Mouse (Mus musculus) stomach, postnatal 0 days (tissue): Measurements from ENCODE around the gene Abca9. TPM values are rescaled to one million over a fixed set of nuclear protein-coding genes. Genes with fewer than 3 reads are reported as not detected.

Experiments used
- ATAC-seq: fragments of 200-750 bp; cut with Nextera tagmentation; 2 replicates; pipeline ENCODE4 v1.8.0; 2017; ENCODE audit not compliant: low FRiP score, low TSS enrichment
- DNase-seq: peaks from one replicate; pipeline ENCODE4 v3.0.0-alpha.2; 2016; ENCODE audit warnings: low spot score
- H3K27ac ChIP-seq: fragments of 300-500 bp; sonication (generic); replicated peaks from 2 replicates; pipeline ENCODE4 v1.5.1; 2014; ENCODE audit warnings: mild to moderate bottlenecking, control low read depth
- H3K27me3 ChIP-seq: fragments of 300-500 bp; sonication (generic); 2 replicates; pipeline ENCODE4 v1.6.1; 2014; ENCODE audit warnings: low read length; ENCODE audit not compliant: control insufficient read depth, insufficient read depth
- H3K36me3 ChIP-seq: fragments of 300-500 bp; sonication (generic); 2 replicates; pipeline ENCODE4 v1.6.1; 2014; ENCODE audit warnings: low read length, mixed read lengths; ENCODE audit not compliant: control insufficient read depth, insufficient read depth
- H3K4me1 ChIP-seq: fragments of 300-500 bp; sonication (generic); replicated peaks from 2 replicates; pipeline ENCODE4 v1.6.1; 2014; ENCODE audit warnings: antibody characterized with exemption; ENCODE audit not compliant: control insufficient read depth, insufficient read depth
- H3K4me2 ChIP-seq: fragments of 300-500 bp; sonication (generic); replicated peaks from 2 replicates; pipeline ENCODE4 v1.6.1; 2014; ENCODE audit warnings: low read depth, mild to moderate bottlenecking, control low read depth, moderate library complexity
- H3K4me3 ChIP-seq: fragments of 300-500 bp; sonication (generic); 2 replicates; pipeline ENCODE4 v1.5.1; 2014; ENCODE audit warnings: low read depth, low read length, control low read depth
- H3K9ac ChIP-seq: fragments of 300-500 bp; sonication (generic); 2 replicates; pipeline ENCODE4 v1.6.1; 2014; ENCODE audit warnings: mild to moderate bottlenecking, low read length, control low read depth, mixed read lengths
- H3K9me3 ChIP-seq: fragments of 300-500 bp; sonication (generic); 2 replicates; pipeline ENCODE4 v1.6.1; 2016; ENCODE audit warnings: low read length; ENCODE audit not compliant: control insufficient read depth
- CTCF ChIP-seq: IDR thresholded peaks from 2 replicates; pipeline ENCODE4 v1.5.1; 2016; ENCODE audit warnings: antibody characterized with exemption, low read depth, mild to moderate bottlenecking, moderate library complexity
- EP300 ChIP-seq: optimal IDR thresholded peaks from 2 replicates; pipeline ENCODE3; 2016; ENCODE audit warnings: antibody characterized with exemption
- WGBS: fragments of 180-500 bp; shearing (Covaris S2); extraction: QIAGEN DNeasy Blood & Tissue Kit; methylation state at CpG from one replicate; pipeline ENCODE4 v1.1.7; 2014; 5-methylcytosine and 5-hydroxymethylcytosine counted together
- polyA plus RNA-seq: library from polyadenylated mRNA; unstranded; fragments of >200 nt; fragmentation: Nextera tagmentation; extraction: Ambion mirVana; gene quantifications from 2 replicates; pipeline ENCODE4 v1.2.1, GENCODE M21; 2015

Abca9 gene
- polyA plus RNA-seq, 1 experiment from 2014 or later = 1.0 TPM

DNA sequence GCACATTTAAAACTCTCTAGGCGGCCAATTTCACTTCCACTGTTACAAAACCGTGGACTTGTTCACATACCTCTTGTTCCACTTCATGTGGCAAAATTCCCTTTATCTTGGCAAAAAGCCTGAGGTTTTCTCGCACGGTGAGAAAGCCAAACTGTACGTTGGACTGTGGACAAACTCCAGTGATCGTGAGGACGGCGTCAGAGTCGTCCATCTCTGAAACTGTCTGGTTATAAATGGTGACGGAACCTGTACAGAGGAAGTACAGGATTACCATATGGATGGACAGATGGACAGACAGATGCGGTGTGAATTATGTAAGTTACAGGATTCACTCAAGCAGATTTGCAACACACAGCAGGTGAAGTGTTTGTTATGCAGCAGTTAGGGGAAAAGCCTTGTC is 22.6 kb downstream of the Abca9 start:
- WGBS = 73% methylated on average over 11 of the region's 11 CpGs
- H3K27me3 ChIP-seq = no peaks in the 10 kb centered on the region
- no peak for DNase-seq
- H3K4me2 ChIP-seq = no peak overlapping the region
- no peak overlapping the region for H3K27ac ChIP-seq
- H3K4me3 ChIP-seq = no peak overlapping the region
- no peaks in the 10 kb centered on the region for H3K4me1 ChIP-seq
- ATAC-seq = no peak
- TF ChIP-seq EP300 = no peak
- no peak for TF ChIP-seq CTCF
- H3K36me3 ChIP-seq = no peaks in the 10 kb centered on the region
- no peak overlapping the region for H3K9ac ChIP-seq
- no peaks in the 10 kb centered on the region for H3K9me3 ChIP-seq

DNA sequence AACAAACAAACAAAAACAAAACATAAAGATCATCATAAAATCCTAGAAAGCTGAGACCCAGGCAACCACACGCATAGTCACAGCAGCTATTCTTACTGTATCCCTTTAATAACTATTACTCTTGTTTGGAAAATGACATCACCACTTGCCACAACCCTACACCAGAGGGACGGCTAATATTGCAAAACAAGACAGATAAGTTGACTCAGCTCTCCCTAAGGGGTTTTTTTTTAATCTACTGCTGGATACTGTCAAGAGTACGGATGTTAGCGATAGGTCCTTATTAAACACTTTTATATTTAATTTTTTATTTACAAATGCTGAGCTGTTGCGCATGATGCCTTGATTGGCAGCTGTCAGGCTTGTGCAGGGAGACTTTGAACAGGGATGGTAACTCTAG is 37.2 kb downstream of the Abca9 start:
- no peak for TF ChIP-seq CTCF
- TF ChIP-seq EP300 = no peak
- H3K27ac ChIP-seq = no peak overlapping the region
- H3K4me1 ChIP-seq = no peaks in the 10 kb centered on the region
- no peak overlapping the region for H3K4me2 ChIP-seq
- DNase-seq (no peak), ATAC-seq (peak; percentile 54; the same call in 1 of the 2 replicates)
- H3K9me3 ChIP-seq = no peaks in the 10 kb centered on the region
- no peak overlapping the region for H3K9ac ChIP-seq
- no peaks in the 10 kb centered on the region for H3K36me3 ChIP-seq
- no peak overlapping the region for H3K4me3 ChIP-seq
- no peaks in the 10 kb centered on the region for H3K27me3 ChIP-seq
- WGBS = 68% methylated on average over 5 of the region's 5 CpGs

DNA sequence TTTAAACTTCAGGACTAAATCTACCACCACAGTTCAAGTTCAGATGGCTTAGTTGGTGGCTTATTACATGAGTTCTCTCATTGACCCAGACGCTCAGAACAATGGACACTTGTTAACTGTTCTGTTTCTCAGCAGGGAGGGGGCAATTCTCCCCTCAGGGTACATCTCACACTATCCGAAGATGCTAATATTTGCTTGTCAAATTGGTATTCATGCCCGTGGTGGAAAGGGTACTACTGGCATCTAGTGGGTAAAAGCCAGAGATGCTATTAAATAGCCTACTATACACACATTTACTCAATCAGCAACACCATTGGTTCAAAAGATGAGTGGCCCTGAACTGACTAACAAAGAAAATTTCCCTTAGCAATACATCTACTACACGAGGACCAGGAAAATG is 56.9 kb downstream of the Abca9 start:
- Histone ChIP-seq H3K9me3 (no peaks in the 10 kb centered on the region), H3K9ac (no peak overlapping the region), H3K36me3 (no peaks in the 10 kb centered on the region), H3K4me1 (no peaks in the 10 kb centered on the region), H3K4me3 (no peak overlapping the region), H3K4me2 (no peak overlapping the region), H3K27me3 (no peaks in the 10 kb centered on the region), H3K27ac (no peak overlapping the region)
- ATAC-seq (no peak), DNase-seq (no peak)
- peak; percentile 67 for TF ChIP-seq CTCF
- TF ChIP-seq EP300 = no peak
- WGBS = 47% methylated on average over 4 of the region's 4 CpGs

DNA sequence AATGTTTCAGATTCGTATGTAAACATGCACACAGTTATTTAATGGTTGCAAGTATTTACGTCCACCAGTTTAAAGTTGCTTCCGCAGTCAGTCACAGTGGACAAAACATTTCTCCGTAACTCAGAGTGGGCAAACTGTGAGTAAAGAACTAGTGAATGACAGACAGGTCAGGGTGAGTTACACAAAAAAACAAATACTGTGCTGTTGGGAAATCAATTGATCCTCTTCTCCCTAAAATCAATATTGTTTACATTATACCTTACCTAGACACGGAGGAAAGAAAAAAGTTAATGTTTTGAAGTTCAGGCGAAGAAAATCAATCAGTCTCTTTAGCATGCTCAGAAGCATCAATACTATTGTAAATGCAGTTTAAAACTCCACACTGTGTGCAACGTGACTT is 66.6 kb downstream of the Abca9 start:
- Histone ChIP-seq H3K27ac (no peak overlapping the region), H3K4me1 (no peaks in the 10 kb centered on the region), H3K9ac (no peak overlapping the region), H3K36me3 (no peaks in the 10 kb centered on the region), H3K4me3 (no peak overlapping the region), H3K9me3 (no peaks in the 10 kb centered on the region), H3K27me3 (no peaks in the 10 kb centered on the region), H3K4me2 (no peak overlapping the region)
- DNase-seq (no peak), ATAC-seq (no peak)
- TF ChIP-seq CTCF = no peak
- TF ChIP-seq EP300 = no peak
- WGBS = 54% methylated on average over 7 of the region's 7 CpGs

DNA sequence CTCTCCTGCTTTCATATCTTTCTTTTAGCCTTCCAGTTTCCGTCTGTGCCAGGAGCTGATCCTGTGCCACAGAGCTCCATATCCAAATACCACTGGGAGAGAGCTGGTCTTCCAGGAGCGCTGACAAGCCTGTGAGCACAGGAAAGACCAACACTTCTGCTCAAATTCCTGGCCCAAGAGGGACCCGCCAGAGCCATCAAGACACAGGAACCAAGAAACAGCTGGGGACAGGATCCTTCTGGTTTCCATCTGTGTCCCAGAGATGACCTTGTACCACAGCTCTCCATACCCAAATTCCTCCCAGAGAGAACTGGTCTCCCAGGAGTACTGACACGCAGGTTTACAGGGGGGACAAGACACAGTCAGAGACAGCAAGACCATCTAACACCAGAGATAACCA is 69.1 kb downstream of the Abca9 start:
- DNase-seq (no peak), ATAC-seq (no peak)
- no peaks in the 10 kb centered on the region for H3K36me3 ChIP-seq
- H3K27ac ChIP-seq = no peak overlapping the region
- no peaks in the 10 kb centered on the region for H3K27me3 ChIP-seq
- no peak overlapping the region for H3K4me3 ChIP-seq
- no peak overlapping the region for H3K4me2 ChIP-seq
- H3K9ac ChIP-seq = no peak overlapping the region
- H3K4me1 ChIP-seq = no peaks in the 10 kb centered on the region
- 73% methylated on average over 4 of the region's 4 CpGs for WGBS
- H3K9me3 ChIP-seq = no peaks in the 10 kb centered on the region
- TF ChIP-seq EP300 (no peak), CTCF (no peak)

DNA sequence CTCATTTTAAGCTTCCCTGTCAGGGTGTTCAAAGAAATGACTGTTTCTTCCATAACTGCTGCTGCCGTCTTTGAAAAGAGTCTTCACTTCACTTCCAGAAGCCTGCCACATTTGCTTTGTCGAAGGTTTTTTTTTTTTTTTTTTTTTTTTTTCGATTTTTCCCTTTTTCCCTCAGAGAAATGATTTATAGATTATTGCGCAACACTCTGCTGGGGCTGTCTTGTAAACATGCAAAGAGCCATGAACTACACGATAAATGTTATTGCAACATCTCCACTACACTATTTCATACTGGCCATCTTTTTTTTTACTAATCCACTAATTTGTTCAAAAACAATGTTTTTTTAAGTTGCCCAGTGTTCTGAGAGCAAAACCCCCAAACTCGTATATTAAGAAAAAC is 70.5 kb downstream of the Abca9 start:
- Histone ChIP-seq H3K27ac (no peak overlapping the region), H3K4me2 (no peak overlapping the region), H3K4me1 (no peaks in the 10 kb centered on the region), H3K36me3 (no peaks in the 10 kb centered on the region), H3K4me3 (no peak overlapping the region), H3K9me3 (no peaks in the 10 kb centered on the region), H3K27me3 (no peaks in the 10 kb centered on the region), H3K9ac (no peak overlapping the region)
- DNase-seq (no peak), ATAC-seq (no peak)
- TF ChIP-seq EP300 (no peak), CTCF (no peak)
- WGBS = 47% methylated on average over 6 of the region's 6 CpGs
